Mouse (Mus musculus) layer of hippocampus, adult 9-11 months (tissue): ENCODE measurements around the gene Sln.

Experiments
- DNase-seq: peaks from one replicate; pipeline ENCODE4 v3.0.0; 2022

Gene Sln

DNA sequence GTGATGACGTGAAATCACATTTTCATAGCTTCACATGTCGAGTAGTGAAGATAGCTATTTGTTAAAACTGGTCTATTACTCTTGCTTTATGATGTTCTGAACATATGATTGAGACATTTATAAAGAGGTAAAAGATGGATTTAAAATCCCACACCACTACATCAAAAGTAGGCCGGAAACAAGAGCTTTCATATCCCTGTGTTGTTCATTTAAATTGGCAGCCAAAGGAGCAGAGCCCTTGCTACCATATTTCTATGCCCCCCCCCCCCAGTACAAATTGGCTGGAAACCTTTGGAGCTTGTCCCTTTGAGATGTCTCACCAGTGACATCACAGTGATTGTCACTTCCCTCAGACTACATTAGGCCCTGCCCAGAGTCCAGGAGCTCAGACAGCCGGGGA, at the start of gene Sln:
Sln (plus strand) TSS at position 301 of the 400 bp plus-strand sequence.
- DNase-seq = no peak

GRCm38 (mm10) chr9:53802921-53803320, 47.0 kb upstream of the Sln start:
- no peak for DNase-seq

DNA sequence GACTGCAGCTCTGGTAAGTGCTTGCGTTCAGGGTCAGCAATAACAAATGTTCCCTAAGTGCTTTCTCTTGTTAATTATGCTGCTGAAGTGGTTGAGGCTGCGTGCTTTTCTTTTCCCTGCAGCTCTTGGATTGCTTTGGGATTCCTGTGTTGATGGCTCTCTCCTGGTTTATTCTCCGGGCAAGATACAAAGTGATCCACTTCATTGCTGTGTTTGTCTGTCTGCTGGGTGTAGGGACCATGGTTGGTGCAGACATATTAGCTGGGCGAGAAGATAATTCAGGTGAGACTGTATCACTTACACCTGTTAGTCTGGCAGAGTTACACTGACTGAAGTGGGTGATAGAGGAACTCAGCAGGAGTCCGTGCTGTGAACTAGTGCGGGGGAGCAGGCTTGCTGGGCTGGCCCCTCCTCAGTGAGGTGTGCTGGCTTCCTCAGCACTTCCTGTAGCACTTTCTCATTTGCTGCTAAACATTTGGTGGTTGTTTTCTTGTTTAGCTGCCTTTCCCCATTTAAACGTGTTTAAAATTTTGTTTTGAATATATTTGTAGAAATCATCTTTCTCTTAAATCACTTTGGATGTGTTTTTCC, 43.4 kb upstream of the Sln start:
- no peak for DNase-seq

DNA sequence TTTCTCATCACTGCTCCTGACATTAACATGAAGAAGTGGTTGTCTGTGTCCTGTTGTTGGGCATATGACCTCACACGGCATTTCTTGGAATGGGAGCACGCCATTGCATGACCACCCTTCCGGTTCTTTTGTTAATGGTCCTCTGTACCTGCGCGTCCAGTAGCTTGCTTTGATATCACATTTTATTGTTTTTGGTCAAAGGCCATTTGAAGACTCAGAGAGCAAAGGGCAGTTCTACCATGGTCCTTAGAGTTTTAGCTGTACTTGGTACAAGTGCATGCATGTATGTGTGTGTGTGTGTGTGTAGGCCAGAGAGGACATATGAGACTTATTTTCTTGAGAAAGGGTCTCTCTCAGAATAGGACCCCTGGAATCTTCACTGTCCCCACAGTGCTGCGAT, 36.5 kb upstream of the Sln start:
- no peak for DNase-seq

DNA sequence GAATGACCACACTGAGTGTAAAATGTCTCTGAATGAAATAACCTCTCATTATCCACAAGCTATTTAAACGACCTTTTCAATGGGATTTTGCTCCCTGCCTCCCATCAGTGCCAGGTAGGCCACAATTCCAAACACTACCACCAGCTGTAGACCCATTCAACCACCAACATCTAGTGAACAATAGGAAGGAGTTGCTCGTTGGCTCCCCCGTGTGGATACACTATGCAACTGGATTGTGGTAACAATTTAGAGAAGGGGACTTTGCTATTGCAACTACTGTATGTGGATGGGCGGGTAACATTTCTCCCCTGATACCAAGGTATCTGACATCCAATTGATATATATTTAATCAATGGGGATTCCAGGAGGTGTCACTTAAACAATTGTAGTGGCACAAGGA, 31.2 kb upstream of the Sln start:
- peak; percentile 21 for DNase-seq

DNA sequence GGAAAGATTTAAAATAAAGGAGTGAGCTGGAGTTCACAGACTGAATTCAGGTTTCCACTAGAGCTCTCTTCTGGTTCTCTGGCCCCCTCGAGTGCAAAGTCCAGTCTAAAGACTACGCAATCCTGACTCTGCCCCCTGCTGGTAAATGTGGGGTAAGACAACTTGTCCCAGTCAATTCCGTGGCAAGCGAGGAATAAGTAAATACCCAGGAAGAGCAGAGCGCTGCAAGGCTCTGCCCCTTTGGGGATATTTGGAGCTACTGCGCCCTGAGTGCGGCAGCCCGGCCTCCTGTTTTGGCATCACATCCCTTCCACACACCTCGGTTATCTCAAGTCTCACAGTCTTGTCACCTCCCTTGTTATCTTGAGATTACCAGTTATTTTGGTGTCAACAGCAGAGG, 24.6 kb upstream of the Sln start:
- no peak for DNase-seq

GRCm38 (mm10) chr9:53829081-53829865, 20.7 kb upstream of the Sln start:
- peak; percentile 40 for DNase-seq

DNA sequence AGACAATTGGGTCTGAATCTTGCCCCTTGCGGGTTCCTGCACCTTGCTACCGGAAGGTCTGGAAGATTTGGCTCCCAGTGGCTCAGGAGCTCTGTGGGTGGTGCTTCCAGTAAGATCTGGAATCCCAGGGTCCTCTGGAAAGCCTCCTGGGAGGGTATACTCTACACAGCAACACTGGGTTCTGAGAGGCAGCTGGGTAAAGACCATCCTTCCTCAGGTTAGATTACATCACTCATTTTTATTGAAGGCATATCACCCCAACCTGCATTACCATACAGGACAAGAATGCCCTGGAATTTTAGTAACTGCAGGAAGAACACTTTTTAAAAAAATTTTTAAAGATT, 20.1 kb upstream of the Sln start:
- DNase-seq = no peak

GRCm38 (mm10) chr9:53835039-53835438, 14.9 kb upstream of the Sln start:
- no peak for DNase-seq

DNA sequence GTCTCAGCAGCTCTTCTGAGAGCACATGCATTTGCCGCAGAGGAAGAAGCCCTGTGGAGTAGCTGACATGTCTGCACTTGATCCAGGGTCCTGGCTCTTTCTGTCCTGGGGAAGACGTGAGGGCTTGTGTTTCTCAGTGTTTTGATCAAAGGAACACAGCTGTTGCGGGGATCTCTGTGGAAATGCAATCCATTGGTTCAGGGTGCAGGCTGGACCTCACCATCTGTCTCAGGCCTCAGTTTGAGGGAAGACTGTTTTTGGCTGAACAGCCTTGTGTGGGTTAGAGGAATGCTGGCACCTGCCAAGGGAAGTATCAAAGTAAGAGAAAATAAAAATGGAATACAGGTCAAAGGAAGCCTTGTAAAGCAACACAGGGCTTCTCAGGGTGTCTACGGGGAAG, 14.0 kb upstream of the Sln start:
- no peak for DNase-seq

- no peak for DNase-seq
These were observed 11.1 kb upstream of the Sln start for GRCm38 (mm10) chr9:53838816-53839215.

- DNase-seq = peak; percentile 76
These were observed 1.4 kb upstream of the Sln start for GRCm38 (mm10) chr9:53848548-53848947.

- no peak for DNase-seq
These were observed 2.2 kb downstream of the Sln start for GRCm38 (mm10) chr9:53852158-53852557.

GRCm38 (mm10) chr9:53853672-53854071, 3.7 kb downstream of the Sln start:
- no peak for DNase-seq

- DNase-seq = no peak
These were observed 4.6 kb downstream of the Sln start for GRCm38 (mm10) chr9:53854525-53854924.

DNA sequence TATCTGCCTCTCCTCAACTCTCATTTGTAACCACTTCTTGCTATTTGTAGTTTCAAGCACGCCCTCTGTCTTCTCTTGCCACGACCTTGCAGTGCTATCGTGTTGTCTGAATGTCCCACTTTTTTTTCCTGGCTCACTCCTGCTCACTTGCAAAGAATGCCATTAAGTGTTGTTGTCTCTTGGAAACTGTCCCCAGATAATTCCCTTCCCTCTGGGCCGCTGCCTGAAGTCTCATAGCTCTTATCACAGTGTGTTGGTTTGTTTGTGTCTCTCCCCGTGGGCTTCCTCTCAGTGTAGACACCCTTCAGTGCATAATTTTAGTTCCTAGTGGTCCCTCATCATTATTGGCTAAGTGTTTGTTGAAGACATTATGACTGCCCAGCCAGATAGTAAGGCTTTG, 7.9 kb downstream of the Sln start:
- DNase-seq = no peak

DNA sequence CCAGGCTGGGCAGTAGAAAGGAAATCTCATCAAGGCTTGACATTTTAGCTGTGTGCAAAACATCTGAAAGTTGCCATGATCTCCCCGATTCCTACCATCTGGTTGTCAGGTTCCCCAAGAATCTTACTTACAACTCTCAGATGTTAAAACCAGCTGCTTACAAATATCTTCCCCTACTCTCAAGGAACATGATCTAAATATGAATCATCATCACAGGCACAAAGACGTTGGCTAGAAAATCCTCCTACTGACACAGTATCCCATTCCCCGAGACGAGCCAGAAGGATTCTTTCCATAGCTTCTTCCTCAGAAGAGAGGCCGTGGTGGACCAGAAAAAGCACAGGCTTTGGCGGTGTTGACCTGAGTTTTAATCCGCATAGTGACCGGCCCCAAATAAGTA, 23.3 kb downstream of the Sln start:
- DNase-seq = no peak

GRCm38 (mm10) chr9:53877423-53877822, 27.5 kb downstream of the Sln start:
- no peak for DNase-seq

DNA sequence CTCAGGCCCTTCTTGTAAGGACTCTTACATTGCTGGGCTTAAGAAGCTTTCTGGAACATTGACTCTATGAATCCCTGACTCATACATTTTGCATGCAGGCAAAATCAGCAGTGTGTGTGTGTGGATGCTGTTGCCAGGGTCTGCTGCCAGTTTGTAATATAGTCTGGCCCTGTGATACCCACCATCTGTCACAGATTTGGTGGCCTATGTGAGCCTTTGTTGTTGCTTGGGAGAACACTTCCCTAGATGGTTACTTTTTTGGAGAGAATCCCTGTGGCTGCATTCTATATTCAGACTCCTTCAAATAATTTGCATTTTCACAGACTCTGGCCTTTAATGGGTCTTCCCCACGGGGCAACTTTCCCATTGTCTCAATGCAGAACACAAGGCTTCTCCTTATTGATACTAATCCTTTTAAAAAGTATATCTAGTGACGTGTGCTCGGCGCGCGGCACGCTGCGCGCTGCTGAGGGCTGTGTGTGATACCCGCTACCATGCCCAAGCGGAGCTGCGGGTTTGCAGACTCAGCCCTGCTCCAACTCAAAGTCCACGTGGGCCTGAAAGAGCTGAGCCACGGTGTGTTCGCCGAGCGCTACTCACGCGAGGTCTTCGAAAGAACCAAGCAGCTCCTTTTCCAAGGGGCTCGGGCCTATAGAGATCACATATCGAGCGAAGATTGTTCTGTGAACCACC, 33.8 kb downstream of the Sln start:
- no peak for DNase-seq

DNA sequence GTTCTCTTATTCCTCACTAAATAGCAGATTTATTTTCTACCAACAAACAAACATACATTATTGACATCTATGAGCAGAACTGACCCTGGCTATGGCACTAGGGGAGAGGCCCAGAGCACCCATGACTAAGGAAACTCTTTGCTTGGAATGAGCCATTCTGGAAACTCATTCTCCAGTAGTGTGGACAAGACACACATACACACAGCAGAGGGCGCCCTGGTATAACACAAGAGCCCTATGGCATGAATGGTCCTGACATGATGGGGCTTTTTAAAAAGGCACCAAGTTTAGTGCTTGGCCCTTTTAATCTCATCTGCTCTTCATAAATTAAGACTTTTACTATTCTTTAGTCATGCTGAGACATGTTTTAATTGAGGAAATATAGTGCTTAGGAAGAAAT, 40.1 kb downstream of the Sln start:
- peak; percentile 71 for DNase-seq

DNA sequence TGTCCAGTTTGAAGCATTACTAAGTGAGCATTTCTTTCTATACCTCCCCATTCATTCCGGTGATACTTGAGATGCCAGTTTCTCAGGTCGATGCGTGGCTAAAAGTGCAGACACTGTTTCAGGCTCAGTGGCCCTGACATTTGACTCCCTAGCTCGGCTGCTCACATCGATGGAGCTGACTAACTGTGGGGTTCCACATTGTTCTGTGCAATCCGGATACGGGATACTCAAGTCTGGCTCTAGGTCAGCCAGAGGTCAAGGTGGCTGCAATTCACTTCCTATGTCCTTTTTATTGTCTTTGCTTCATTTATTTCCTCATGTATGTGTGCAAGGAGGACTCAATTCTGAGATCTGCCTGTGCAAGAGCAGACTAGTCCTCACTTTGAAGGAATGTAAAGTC, 45.9 kb downstream of the Sln start:
- DNase-seq = no peak

- peak; percentile 61 for DNase-seq
These were observed 49.9 kb downstream of the Sln start for GRCm38 (mm10) chr9:53899836-53900235.

DNA sequence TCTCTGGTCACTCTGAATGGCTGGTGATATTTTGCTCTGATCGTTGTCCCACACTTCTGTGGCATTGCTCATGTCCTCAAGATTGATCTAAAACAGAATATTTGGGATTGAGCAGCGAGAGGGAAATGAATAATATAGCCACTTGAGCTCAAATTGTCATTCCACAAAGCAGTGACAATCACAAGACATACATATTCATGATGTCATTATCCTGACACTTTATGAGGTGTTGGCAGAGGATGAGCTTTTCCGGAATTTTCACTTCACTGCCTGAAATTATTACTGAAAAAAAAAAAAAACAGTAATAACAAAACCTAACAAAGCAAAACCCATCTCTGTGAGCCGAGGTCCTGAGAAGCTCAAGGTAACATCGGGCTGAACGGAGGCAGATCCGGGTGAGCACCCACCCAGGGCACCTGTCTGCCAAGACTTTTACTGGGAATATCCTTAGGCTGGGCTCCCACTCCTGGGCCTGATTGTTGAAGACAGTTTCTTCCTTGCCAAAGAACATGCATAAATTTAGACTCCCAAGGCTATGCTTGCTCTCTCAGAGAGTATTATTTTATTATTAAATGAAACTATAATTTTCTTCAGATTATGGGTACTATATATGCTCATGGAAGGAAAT, 53.4 kb downstream of the Sln start:
- DNase-seq = no peak
